Mouse (Mus musculus) granulocyte monocyte progenitor cell, adult 5-6 weeks (primary cell): ENCODE data around the gene Vmn1r3. TPM values are rescaled to one million over a fixed set of nuclear protein-coding genes. Genes with fewer than 3 reads are reported as not detected.
A peak's percentile ranks its signal among the peaks of the same experiment; 100 is the strongest.
"Not testable (repeated sequence)": the region's sequence is repeated elsewhere in the genome, so short reads cannot be mapped to it uniquely, and the experiment has no call there.

Source experiments
- ATAC-seq: replicated peaks from 2 replicates; pipeline ENCODE4 v1.8.0; 2016; ENCODE audit warnings: mild to moderate bottlenecking, moderate TSS enrichment, inconsistent platforms; ENCODE audit not compliant: poor library complexity, severe bottlenecking
- total RNA-seq, 2 experiments: library from RNA; stranded (forward) in 1 of 2; stranded (reverse) in 1 of 2; fragments of 200-712, 200-1000 nt in 1 of 2; fragments of >200 nt in 1 of 2; fragmentation: Nextera tagmentation in 1 of 2; gene quantifications; 2 replicates each; pipeline ENCODE4 v1.2.3; 2014 to 2017

Gene Vmn1r3
- total RNA-seq, 2 experiments from 2014 or later, result not detected

- not testable (repeated sequence) for ATAC-seq
Measured at GRCm38 (mm10) chr4:3153320-3153719, 31.8 kb downstream of the Vmn1r3 start.

DNA sequence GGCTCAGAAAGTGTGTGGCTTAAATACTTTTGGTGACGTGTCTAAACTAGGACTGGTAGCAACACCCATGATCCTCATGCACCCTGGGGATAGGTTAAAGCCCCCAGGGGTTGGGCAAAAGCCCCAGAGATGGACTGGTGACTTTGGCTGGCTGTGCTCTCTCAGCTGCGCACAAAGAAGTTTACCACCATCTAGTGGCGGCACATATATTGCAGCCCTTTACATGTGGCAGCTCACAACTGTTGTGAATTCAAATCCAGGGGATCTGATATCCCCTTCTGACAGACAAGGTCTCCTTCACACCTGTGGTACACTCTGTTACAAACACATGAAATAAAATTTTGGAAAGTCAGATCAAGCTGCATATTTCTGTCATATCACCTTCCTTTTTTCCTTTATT, 37.2 kb downstream of the Vmn1r3 start:
- ATAC-seq, result peak; percentile 67

Other genes starting within 250 kb of the Vmn1r3 start
- gene Vmn1r2, start 18.0 kb downstream of the Vmn1r3 start, total RNA-seq (2014; fragmentation: Nextera tagmentation), result not detected in 2 replicates
- gene Vmn1r2, start 18.0 kb downstream of the Vmn1r3 start, total RNA-seq (2017), result not detected in 2 replicates